Mouse (Mus musculus) heart, adult 2 months (tissue): ENCODE data around the gene Rho. TPM values are rescaled to one million over a fixed set of nuclear protein-coding genes. Genes with fewer than 3 reads are reported as not detected.

Experiments used
- DNase-seq, 2 experiments: peaks; one replicate each; pipeline ENCODE4 v3.0.0; 2021
- H3K27ac ChIP-seq: fragments of 200-600 bp; 2 replicates; pipeline ENCODE4 v1.8.1; 2022
- H3K27me3 ChIP-seq: fragments of 200-500 bp; 2 replicates; pipeline ENCODE4 v1.6.1; 2012; ENCODE audit warnings: mild to moderate bottlenecking, low read length, inconsistent platforms, mixed read lengths; ENCODE audit not compliant: control insufficient read depth, insufficient read depth
- H3K36me3 ChIP-seq: fragments of 200-500 bp; 2 replicates; pipeline ENCODE4 v1.6.1; 2012; ENCODE audit warnings: low read length, inconsistent platforms; ENCODE audit not compliant: control insufficient read depth, insufficient read depth
- H3K4me1 ChIP-seq: fragments of 200-500 bp; 2 replicates; pipeline ENCODE4 v1.6.1; 2011; ENCODE audit warnings: low read length; ENCODE audit not compliant: control insufficient read depth, insufficient read depth
- H3K4me3 ChIP-seq: fragments of 200-600 bp; 2 replicates; pipeline ENCODE4 v1.8.1; 2022
- H3K79me2 ChIP-seq: fragments of 200-500 bp; replicated peaks from 2 replicates; pipeline ENCODE4 v1.6.1; 2012; ENCODE audit warnings: mild to moderate bottlenecking, inconsistent platforms, low read length, moderate library complexity, mixed read lengths; ENCODE audit not compliant: control insufficient read depth, insufficient read depth
- H3K9ac ChIP-seq: fragments of 200-500 bp; 2 replicates; pipeline ENCODE4 v1.6.1; 2012; ENCODE audit warnings: low read depth, mild to moderate bottlenecking, control low read depth, inconsistent platforms, low read length, mixed read lengths
- CTCF ChIP-seq: fragments of 200-600 bp; IDR thresholded peaks from 2 replicates; pipeline ENCODE4 v1.8.1; 2022; ENCODE audit warnings: antibody characterized with exemption, mild to moderate bottlenecking, moderate library complexity
- EP300 ChIP-seq: fragments of 200-500 bp; IDR thresholded peaks from 2 replicates; pipeline ENCODE4 v1.6.1; 2011; ENCODE audit warnings: low read depth, low read length, control low read depth; ENCODE audit not compliant: insufficient read depth
- POLR2A ChIP-seq: fragments of 200-500 bp; IDR thresholded peaks from 2 replicates; pipeline ENCODE4 v1.6.1; 2011; ENCODE audit warnings: mild to moderate bottlenecking, low read depth, low read length, control low read depth; ENCODE audit not compliant: insufficient read depth
- WGBS: fragments of 180-500 bp; shearing (Covaris S2); methylation state at CpG from one replicate; pipeline ENCODE4 v1.1.7; 2018; 5-methylcytosine and 5-hydroxymethylcytosine counted together
- intact Hi-C: fragments of 180-260 bp; cut with DNase I; formaldehyde crosslinking; loops from one replicate; pipeline ENCODE4 v1.15.1; 2025
- polyA plus RNA-seq: library from polyadenylated mRNA; depleted of rRNA; stranded (reverse); fragments of >200 nt; gene quantifications from 2 replicates; pipeline ENCODE4 v1.2.3, GENCODE M21; 2012; rRNA removed
- total RNA-seq, 2 experiments: library from RNA; stranded (reverse); gene quantifications; 2 replicates each; pipeline ENCODE4 v1.2.3; 2021

Gene Rho
- total and polyA plus RNA-seq, 3 experiments, result 0.23 to 1.3 TPM; not detected in 1

- H3K4me3 ChIP-seq, result peak overlapping the region; percentile 2; the same call in 1 of the 2 replicates
- 46% methylated on average over 9 of the region's 9 CpGs for WGBS
- no peaks in the 10 kb centered on the region for H3K36me3 ChIP-seq
- intact Hi-C loops, result loop anchor here (2.0 kb wide), 1 partner anchor 14 kb away; no protein-coding TSS in a partner anchor
- H3K9ac ChIP-seq, result no peak overlapping the region
- TF ChIP-seq CTCF, result no peak
- TF ChIP-seq POLR2A, result 0 out of 2 replicates have a peak, but pooled peaks have one; percentile 5
- DNase-seq, result peak in 1 of 2 experiments; percentile 45
- H3K4me1 ChIP-seq, result peaks cover 37% of the 10 kb centered on the region
- H3K27me3 ChIP-seq, result no peaks in the 10 kb centered on the region
- H3K27ac ChIP-seq, result peak overlapping the region; percentile 69
- H3K79me2 ChIP-seq, result peaks cover 7% of the 10 kb centered on the region
Measured at GRCm38 (mm10) chr6:115987096-115987747, 55.7 kb downstream of the Rho start.

GRCm38 (mm10) chr6:115989032-115989431 is 57.5 kb downstream of the Rho start:
- H3K4me1 ChIP-seq, result peaks cover 30% of the 10 kb centered on the region
- intact Hi-C loops, result no loop called here
- no peaks in the 10 kb centered on the region for H3K36me3 ChIP-seq
- no peaks in the 10 kb centered on the region for H3K27me3 ChIP-seq
- DNase-seq, result no peak
- H3K4me3 ChIP-seq, result peak overlapping the region; percentile 25; the same call in 1 of the 2 replicates
- peak overlapping the region; percentile 57 for H3K27ac ChIP-seq
- peaks cover 12% of the 10 kb centered on the region for H3K79me2 ChIP-seq
- peak overlapping the region; percentile 27; the same call in 1 of the 2 replicates for H3K9ac ChIP-seq
- TF ChIP-seq CTCF (no peak), EP300 (no peak), POLR2A (no peak)
- WGBS, result 53% methylated on average over 5 of the region's 5 CpGs

- Histone ChIP-seq H3K9ac (peak overlapping the region; percentile 27), H3K79me2 (peaks cover 13% of the 10 kb centered on the region), H3K27me3 (no peaks in the 10 kb centered on the region), H3K27ac (peak overlapping the region; percentile 57), H3K36me3 (no peaks in the 10 kb centered on the region), H3K4me3 (peak overlapping the region; percentile 25; the same call in 1 of the 2 replicates), H3K4me1 (peaks cover 29% of the 10 kb centered on the region)
- intact Hi-C loops, result no loop called here
- TF ChIP-seq EP300, result no peak
- TF ChIP-seq POLR2A, result no peak
- no peak for TF ChIP-seq CTCF
- WGBS, result 52% methylated on average over 4 of the region's 4 CpGs
- DNase-seq, result no peak
Measured at GRCm38 (mm10) chr6:115989607-115990006, 58.1 kb downstream of the Rho start.

Other genes with a start within 250 kb of the Rho start
- gene Tmem40, start 169.3 kb upstream of the Rho start, total RNA-seq, result 1 to 10 TPM in 1 of 2 experiments, not detected in 1; 2.4 TPM
- 0.47 and 0.92 TPM in 2 replicates for gene Tmem40, start 169.3 kb upstream of the Rho start, polyA plus RNA-seq
- 10 to 100 TPM; 69.3 to 77.2 TPM for gene Cand2, start 157.2 kb upstream of the Rho start, total RNA-seq
- 59.0 and 68.4 TPM in 2 replicates for gene Cand2, start 157.2 kb upstream of the Rho start, polyA plus RNA-seq
- 100 to 1,000 TPM; 579 to 679 TPM for gene Rpl32, start 123.0 kb upstream of the Rho start, total RNA-seq
- 328 and 413 TPM in 2 replicates for gene Rpl32, start 123.0 kb upstream of the Rho start, polyA plus RNA-seq
- gene Efcab12, start 93.3 kb upstream of the Rho start, total RNA-seq, result under 1 TPM; 0.16 to 0.26 TPM
- 0.06 and 0.14 TPM in 2 replicates for gene Efcab12, start 93.3 kb upstream of the Rho start, polyA plus RNA-seq
- gene Mbd4, start 78.4 kb upstream of the Rho start, total RNA-seq, result 1 to 10 TPM in 1 of 2 experiments, under 1 TPM in 1; 0.93 to 1.5 TPM
- gene Mbd4, start 78.4 kb upstream of the Rho start, polyA plus RNA-seq, result 1.2 and 1.5 TPM in 2 replicates
- 1 to 10 TPM; 6.6 to 7.3 TPM for gene Ift122, start 78.3 kb upstream of the Rho start, total RNA-seq
- gene Ift122, start 78.3 kb upstream of the Rho start, polyA plus RNA-seq, result 12.8 and 15.2 TPM in 2 replicates
- gene H1foo, start 13.2 kb downstream of the Rho start, total RNA-seq, result not detected
- not detected in 2 replicates for gene H1foo, start 13.2 kb downstream of the Rho start, polyA plus RNA-seq
- gene Plxnd1, start 63.3 kb downstream of the Rho start, total RNA-seq, result 10 to 100 TPM; 58.8 to 90.6 TPM
- 79.9 and 102 TPM in 2 replicates for gene Plxnd1, start 63.3 kb downstream of the Rho start, polyA plus RNA-seq